In genomic region chr16:34854066-34854465, GRCm38 (mm10) we compare ENCODE assay signal across 19 mouse cellular contexts.
DNase-seq lines count a peak whose midpoint lies in the region; ATAC-seq and TF ChIP-seq lines count a peak whose summit lies in the region.
"Had no signal": no experiment of that assay in that cellular context is flagged by ENCODE, and none has a peak within 500 bp of the region (broad histone marks: within the 10 kb centered on the region; RNA-seq: fewer than 3 reads in every experiment).

No protein-coding gene starts in this region.

- no peaks in the 10 kb centered on the region for H3K4me1 ChIP-seq in cerebellum, adult 2 months (ENCODE audit: control insufficient read depth, insufficient read depth, low read length)
- peaks cover 14% of the 10 kb centered on the region for H3K4me1 ChIP-seq in kidney, embryonic 16.5 days (ENCODE audit: insufficient read depth, low read length)
- H3K4me1 ChIP-seq: heart, embryonic 12.5 days; hindbrain, embryonic 12.5 days; liver, embryonic 13.5 days had no signal

- no peaks in the 10 kb centered on the region for H3K36me3 ChIP-seq in kidney, embryonic 16.5 days (ENCODE audit: insufficient read depth, low read length)
- H3K36me3 ChIP-seq: heart, embryonic 12.5 days; hindbrain, embryonic 12.5 days; liver, embryonic 13.5 days; neural tube, embryonic 15.5 days had no signal

- TF ChIP-seq POLR2A in cerebellum, adult 2 months (IDR thresholded peaks at IDR 0.05; ENCODE audit: borderline replicate concordance, insufficient read depth, low read length) = no peak

- peak; percentile 8 to 16 for DNase-seq in cerebellum, postnatal 10 days
- no peak for DNase-seq in cerebellum, adult 2 months
- DNase-seq in kidney, adult 8-10 months = peak; percentile 73 to 75
- peak; percentile 17 for DNase-seq in Muller cell, postnatal 12 days (ENCODE audit: inconsistent ontology term)
- peak; percentile 52 for DNase-seq in retina, embryonic 14.5 days (ENCODE audit: low spot score)
- DNase-seq in urinary bladder, postnatal 36 days (ENCODE audit: low spot score in 2 of 2) = no peak
- DNase-seq: adrenal gland, postnatal 14 days; cerebellum, adult 9-10 months; gastrocnemius, postnatal 25 days; heart, adult 18-20 months; heart, postnatal 10 days; liver, embryonic 13.5 days; lung, embryonic 14.5 days; thymus, postnatal 25 days had no signal

- no peak for ATAC-seq in kidney, embryonic 16.5 days (ENCODE audit: low FRiP score, low TSS enrichment)

- H3K9me3 ChIP-seq in kidney, embryonic 16.5 days (ENCODE audit: low read length) = no peaks in the 10 kb centered on the region
- H3K9me3 ChIP-seq: heart, embryonic 12.5 days; hindbrain, embryonic 12.5 days; liver, embryonic 13.5 days; neural tube, embryonic 15.5 days had no signal

- no peak overlapping the region for H3K27ac ChIP-seq in cerebellum, adult 2 months (ENCODE audit: insufficient read depth, low read length)
- no peak overlapping the region for H3K27ac ChIP-seq in kidney, embryonic 16.5 days (ENCODE audit: low read length)
- H3K27ac ChIP-seq: hindbrain, embryonic 12.5 days; kidney, postnatal 0 days; liver, embryonic 13.5 days; neural tube, embryonic 15.5 days had no signal

- TF ChIP-seq CTCF in cerebellum, adult 2 months (IDR thresholded peaks at IDR 0.05; ENCODE audit: borderline replicate concordance, insufficient read depth, low read depth, low read length) = no peak

- H3K4me3 ChIP-seq in cerebellum, adult 2 months (replicated peaks; ENCODE audit: insufficient read depth, low read depth, low read length) = no peak overlapping the region
- H3K4me3 ChIP-seq in kidney, embryonic 16.5 days (ENCODE audit: low read length) = no peak overlapping the region
- H3K4me3 ChIP-seq: heart, embryonic 12.5 days; hindbrain, embryonic 12.5 days; liver, embryonic 13.5 days; neural tube, embryonic 15.5 days had no signal

- no peaks in the 10 kb centered on the region for H3K27me3 ChIP-seq in cerebellum, adult 2 months (ENCODE audit: control insufficient read depth, insufficient read depth, low read length)
- no peaks in the 10 kb centered on the region for H3K27me3 ChIP-seq in kidney, embryonic 16.5 days (ENCODE audit: insufficient read depth, low read length)
- H3K27me3 ChIP-seq: heart, embryonic 12.5 days; hindbrain, embryonic 12.5 days; liver, embryonic 13.5 days; neural tube, embryonic 15.5 days had no signal

- no peak overlapping the region for H3K4me2 ChIP-seq in kidney, embryonic 16.5 days (replicated peaks; ENCODE audit: low read depth, low read length)
- H3K4me2 ChIP-seq: heart, embryonic 12.5 days; hindbrain, embryonic 12.5 days; liver, embryonic 13.5 days; lung, embryonic 14.5 days; neural tube, embryonic 15.5 days had no signal

- WGBS in cerebellum, adult 2 months = 52% methylated on average over 7 of the region's 7 CpGs
- 75% methylated on average over 7 of the region's 7 CpGs for WGBS in kidney, embryonic 16.5 days

- no peak overlapping the region for H3K9ac ChIP-seq in kidney, embryonic 16.5 days (replicated peaks; ENCODE audit: low read length)
- H3K9ac ChIP-seq: heart, embryonic 12.5 days; hindbrain, embryonic 12.5 days; liver, embryonic 13.5 days; lung, embryonic 14.5 days; neural tube, embryonic 15.5 days had no signal

Comparison
In these comparisons a context has a peak if more than half of its experiments do, and no peak if none do; other contexts are left out.
1. DNase-seq: peak in cerebellum, postnatal 10 days (2 of 2), kidney, adult 8-10 months (2 of 2), Muller cell, postnatal 12 days (single experiment) and retina, embryonic 14.5 days (single experiment); none in cerebellum, adult 2 months (0 of 2) and urinary bladder, postnatal 36 days (0 of 2).